Mouse (Mus musculus): ENCODE data around the gene Lsm14a. TPM values are rescaled to one million over a fixed set of nuclear protein-coding genes. Genes with fewer than 3 reads are reported as not detected.

The Lsm14a gene
- polyA plus RNA-seq, 2 experiments, result 25.4 to 44.7 TPM

- Histone ChIP-seq H3K9ac (replicated peaks) (no peak overlapping the region), H3K9me3 (ENCODE audit: control insufficient read depth, low read length) (no peaks in the 10 kb centered on the region), H3K4me1 (replicated peaks; ENCODE audit: control insufficient read depth in 2 of 2, insufficient read depth in 2 of 2, low read length in 1 of 2) (no peaks in the 10 kb centered on the region), H3K4me3 (ENCODE audit: insufficient read depth in 1 of 2, low read depth in 2 of 2, low read length in 2 of 2) (no peak overlapping the region), H3K4me2 (ENCODE audit: low read depth) (no peak overlapping the region), H3K27ac (no peak overlapping the region), H3K36me3 (replicated peaks; ENCODE audit: control insufficient read depth, insufficient read depth, low read depth) (no peaks in the 10 kb centered on the region), H3K27me3 (ENCODE audit: control insufficient read depth, insufficient read depth, low read length) (no peaks in the 10 kb centered on the region)
- WGBS (ENCODE audit: insufficient replicate concordance), result 48% methylated on average over 11 of the region's 11 CpGs
- no peak for DNase-seq (ENCODE audit: low read depth in 3 of 3, low spot score in 3 of 3)
- no peak for TF ChIP-seq CTCF (IDR thresholded peaks at IDR 0.05; ENCODE audit: low read depth)
- TF ChIP-seq EP300 (IDR thresholded peaks at IDR 0.05; ENCODE audit: low read depth), result no peak
- no peak for ATAC-seq (ENCODE audit: insufficient read depth)
Measured at GRCm38 (mm10) chr7:34403876-34404275, 10.8 kb upstream of the Lsm14a start.

- no peak overlapping the region for H3K27ac ChIP-seq
- no peak overlapping the region for H3K9ac ChIP-seq (replicated peaks)
- H3K9me3 ChIP-seq (ENCODE audit: control insufficient read depth, low read length), result no peaks in the 10 kb centered on the region
- DNase-seq (ENCODE audit: low read depth in 3 of 3, low spot score in 3 of 3), result no peak
- H3K4me3 ChIP-seq (ENCODE audit: insufficient read depth in 1 of 2, low read depth in 2 of 2, low read length in 2 of 2), result no peak overlapping the region
- TF ChIP-seq CTCF (IDR thresholded peaks at IDR 0.05; ENCODE audit: low read depth), result peak; percentile 58
- no peak for TF ChIP-seq EP300 (IDR thresholded peaks at IDR 0.05; ENCODE audit: low read depth)
- WGBS (ENCODE audit: insufficient replicate concordance), result 46% methylated on average over 3 of the region's 4 CpGs
- no peaks in the 10 kb centered on the region for H3K27me3 ChIP-seq (ENCODE audit: control insufficient read depth, insufficient read depth, low read length)
- H3K4me1 ChIP-seq (replicated peaks; ENCODE audit: control insufficient read depth in 2 of 2, insufficient read depth in 2 of 2, low read length in 1 of 2), result no peaks in the 10 kb centered on the region
- H3K36me3 ChIP-seq (replicated peaks; ENCODE audit: control insufficient read depth, insufficient read depth, low read depth), result no peaks in the 10 kb centered on the region
- ATAC-seq (ENCODE audit: insufficient read depth), result no peak
- H3K4me2 ChIP-seq (ENCODE audit: low read depth), result no peak overlapping the region
Measured at GRCm38 (mm10) chr7:34400070-34400469, 7.0 kb upstream of the Lsm14a start.

GRCm38 (mm10) chr7:34398831-34399230, 5.7 kb upstream of the Lsm14a start:
- Histone ChIP-seq H3K9me3 (ENCODE audit: control insufficient read depth, low read length) (no peaks in the 10 kb centered on the region), H3K36me3 (replicated peaks; ENCODE audit: control insufficient read depth, insufficient read depth, low read depth) (no peaks in the 10 kb centered on the region), H3K4me2 (ENCODE audit: low read depth) (no peak overlapping the region), H3K4me1 (replicated peaks; ENCODE audit: control insufficient read depth in 2 of 2, insufficient read depth in 2 of 2, low read length in 1 of 2) (no peaks in the 10 kb centered on the region), H3K9ac (replicated peaks) (no peak overlapping the region), H3K27ac (no peak overlapping the region), H3K27me3 (ENCODE audit: control insufficient read depth, insufficient read depth, low read length) (no peaks in the 10 kb centered on the region), H3K4me3 (ENCODE audit: insufficient read depth in 1 of 2, low read depth in 2 of 2, low read length in 2 of 2) (no peak overlapping the region)
- WGBS (ENCODE audit: insufficient replicate concordance), result 48% methylated on average over 5 of the region's 5 CpGs
- ATAC-seq (ENCODE audit: insufficient read depth), result no peak
- no peak for DNase-seq (ENCODE audit: low read depth in 3 of 3, low spot score in 3 of 3)
- TF ChIP-seq CTCF (IDR thresholded peaks at IDR 0.05; ENCODE audit: low read depth) (peak; percentile 46), EP300 (IDR thresholded peaks at IDR 0.05; ENCODE audit: low read depth) (no peak)

- H3K27ac ChIP-seq, result no peak overlapping the region
- no peak for DNase-seq (ENCODE audit: low read depth in 3 of 3, low spot score in 3 of 3)
- TF ChIP-seq EP300 (IDR thresholded peaks at IDR 0.05; ENCODE audit: low read depth), result no peak
- TF ChIP-seq CTCF (IDR thresholded peaks at IDR 0.05; ENCODE audit: low read depth), result no peak
- no peak for ATAC-seq (ENCODE audit: insufficient read depth)
- 67% methylated on average over 3 of the region's 3 CpGs for WGBS (ENCODE audit: insufficient replicate concordance)
- no peak overlapping the region for H3K4me3 ChIP-seq (ENCODE audit: insufficient read depth in 1 of 2, low read depth in 2 of 2, low read length in 2 of 2)
- H3K9ac ChIP-seq (replicated peaks), result no peak overlapping the region
- no peaks in the 10 kb centered on the region for H3K27me3 ChIP-seq (ENCODE audit: control insufficient read depth, insufficient read depth, low read length)
- H3K36me3 ChIP-seq (replicated peaks; ENCODE audit: control insufficient read depth, insufficient read depth, low read depth), result no peaks in the 10 kb centered on the region
- H3K9me3 ChIP-seq (ENCODE audit: control insufficient read depth, low read length), result no peaks in the 10 kb centered on the region
- no peak overlapping the region for H3K4me2 ChIP-seq (ENCODE audit: low read depth)
- no peaks in the 10 kb centered on the region for H3K4me1 ChIP-seq (replicated peaks; ENCODE audit: control insufficient read depth in 2 of 2, insufficient read depth in 2 of 2, low read length in 1 of 2)
Measured at GRCm38 (mm10) chr7:34396791-34397190, 3.7 kb upstream of the Lsm14a start.

GRCm38 (mm10) chr7:34395761-34396160, 2.6 kb upstream of the Lsm14a start:
- Histone ChIP-seq H3K9me3 (ENCODE audit: control insufficient read depth, low read length) (no peaks in the 10 kb centered on the region), H3K36me3 (replicated peaks; ENCODE audit: control insufficient read depth, insufficient read depth, low read depth) (no peaks in the 10 kb centered on the region), H3K9ac (replicated peaks) (no peak overlapping the region), H3K4me1 (replicated peaks; ENCODE audit: control insufficient read depth in 2 of 2, insufficient read depth in 2 of 2, low read length in 1 of 2) (peaks cover 0 to 5% of the 10 kb centered on the region in 2 experiments; a peak in 3 of 4 replicates), H3K4me2 (ENCODE audit: low read depth) (no peak overlapping the region), H3K27me3 (ENCODE audit: control insufficient read depth, insufficient read depth, low read length) (no peaks in the 10 kb centered on the region), H3K27ac (no peak overlapping the region), H3K4me3 (ENCODE audit: insufficient read depth in 1 of 2, low read depth in 2 of 2, low read length in 2 of 2) (no peak overlapping the region)
- TF ChIP-seq CTCF (IDR thresholded peaks at IDR 0.05; ENCODE audit: low read depth), result no peak
- TF ChIP-seq EP300 (IDR thresholded peaks at IDR 0.05; ENCODE audit: low read depth), result no peak
- ATAC-seq (ENCODE audit: insufficient read depth), result no peak
- WGBS (ENCODE audit: insufficient replicate concordance), result 54% methylated on average over 6 of the region's 6 CpGs
- no peak for DNase-seq (ENCODE audit: low read depth in 3 of 3, low spot score in 3 of 3)
